Comparison of ENCODE assay signal across 13 mouse cellular contexts in genomic region chr5:112281676-112282075, GRCm38 (mm10). TPM values are rescaled to one million over a fixed set of nuclear protein-coding genes. Genes with fewer than 3 reads are reported as not detected.
A peak's percentile ranks its signal among the peaks of the same experiment; 100 is the strongest.
DNase-seq lines count a peak whose midpoint lies in the region; ATAC-seq lines count a peak whose summit lies in the region.
"Had no signal": no experiment of that assay in that cellular context is flagged by ENCODE, and none has a peak within 500 bp of the region (broad histone marks: within the 10 kb centered on the region; RNA-seq: fewer than 3 reads in every experiment).

No protein-coding gene starts in this region.

- H3K9ac ChIP-seq in kidney, embryonic 16.5 days (replicated peaks; ENCODE audit: low read length): no peak overlapping the region
- no peak overlapping the region for H3K9ac ChIP-seq in liver, embryonic 11.5 days (ENCODE audit: low read depth, low read length)
- H3K9ac ChIP-seq: hindbrain, embryonic 13.5 days; midbrain, embryonic 15.5 days had no signal

- H3K4me2 ChIP-seq in kidney, embryonic 16.5 days (replicated peaks; ENCODE audit: low read depth, low read length): no peak overlapping the region
- H3K4me2 ChIP-seq in liver, embryonic 11.5 days: peak overlapping the region; percentile 30
- H3K4me2 ChIP-seq: hindbrain, embryonic 13.5 days; midbrain, embryonic 15.5 days had no signal

- no peaks in the 10 kb centered on the region for H3K36me3 ChIP-seq in kidney, embryonic 16.5 days (ENCODE audit: insufficient read depth, low read length)
- H3K36me3 ChIP-seq in liver, embryonic 11.5 days (ENCODE audit: control insufficient read depth, insufficient read depth, low read length): no peaks in the 10 kb centered on the region; the same call in 1 of the 2 replicates
- H3K36me3 ChIP-seq: hindbrain, embryonic 13.5 days; midbrain, embryonic 15.5 days had no signal

- H3K4me3 ChIP-seq in kidney, embryonic 16.5 days (ENCODE audit: low read length): no peak overlapping the region
- H3K4me3 ChIP-seq in liver, embryonic 11.5 days (ENCODE audit: low read depth, low read length): no peak overlapping the region; the same call in 1 of the 2 replicates
- H3K4me3 ChIP-seq: hindbrain, embryonic 13.5 days; midbrain, embryonic 15.5 days had no signal

- ATAC-seq in kidney, embryonic 16.5 days (ENCODE audit: low FRiP score, low TSS enrichment): no peak
- no peak for ATAC-seq in liver, embryonic 11.5 days (replicated peaks; ENCODE audit: low FRiP score)
- ATAC-seq: midbrain, embryonic 15.5 days had no signal

- WGBS in kidney, embryonic 16.5 days: 84% methylated on average over 4 of the region's 4 CpGs
- WGBS in liver, embryonic 11.5 days: 74% methylated on average over 4 of the region's 4 CpGs

- peak overlapping the region; percentile 73 for H3K27ac ChIP-seq in kidney, embryonic 16.5 days (ENCODE audit: low read length)
- H3K27ac ChIP-seq in liver, embryonic 11.5 days (ENCODE audit: low read depth, low read length): peak overlapping the region; percentile 81
- H3K27ac ChIP-seq: hindbrain, embryonic 13.5 days; midbrain, embryonic 15.5 days had no signal

- no peaks in the 10 kb centered on the region for H3K27me3 ChIP-seq in kidney, embryonic 16.5 days (ENCODE audit: insufficient read depth, low read length)
- no peaks in the 10 kb centered on the region for H3K27me3 ChIP-seq in liver, embryonic 11.5 days (replicated peaks; ENCODE audit: control insufficient read depth, insufficient read depth, low read length)
- H3K27me3 ChIP-seq: hindbrain, embryonic 13.5 days; midbrain, embryonic 15.5 days; Patski had no signal

- peaks cover 64% of the 10 kb centered on the region for H3K4me1 ChIP-seq in kidney, embryonic 16.5 days (ENCODE audit: insufficient read depth, low read length)
- peaks cover 85% of the 10 kb centered on the region for H3K4me1 ChIP-seq in liver, embryonic 11.5 days (replicated peaks; ENCODE audit: control insufficient read depth, insufficient read depth, low read length)

- peak; percentile 30 for DNase-seq in adrenal gland, postnatal 10 days
- DNase-seq in adrenal gland, adult 2 months: no peak
- DNase-seq in kidney, postnatal 25 days: no peak
- DNase-seq in 3T3-L1 (ENCODE audit: low read depth, low spot score): peak; percentile 25
- no peak for DNase-seq in liver, embryonic 11.5 days (ENCODE audit: low spot score)
- no peak for DNase-seq in cerebellum, adult 8-10 months
- no peak for DNase-seq in layer of hippocampus, adult 11-12 months (ENCODE audit: low spot score)
- DNase-seq: gastrocnemius, postnatal 36 days; thymus, postnatal 14 days had no signal

- H3K9me3 ChIP-seq in kidney, embryonic 16.5 days (ENCODE audit: low read length): no peaks in the 10 kb centered on the region
- H3K9me3 ChIP-seq in liver, embryonic 11.5 days (ENCODE audit: control insufficient read depth, low read length): no peaks in the 10 kb centered on the region
- H3K9me3 ChIP-seq: hindbrain, embryonic 13.5 days; midbrain, embryonic 15.5 days had no signal

RNA-seq across cellular contexts. Expression of gene Tpst2, which starts 5.2 kb away (rescaled TPM):
- total RNA-seq in adrenal gland, postnatal 10 days (2021): 100 to 1,000 TPM; 116 to 169 TPM
- 100 to 1,000 TPM; 154 to 322 TPM for total RNA-seq in adrenal gland, adult 2 months (2021)
- 222 and 270 TPM in 2 replicates for polyA plus RNA-seq in adrenal gland, adult 2 months (2012; rRNA removed)
- polyA plus RNA-seq in kidney, embryonic 16.5 days (2015; fragmentation: Nextera tagmentation; extraction: Ambion mirVana): 65.8 and 68.7 TPM in 2 replicates
- 66.0 and 66.7 TPM in 2 replicates for polyA plus RNA-seq in liver, embryonic 11.5 days (2014; fragmentation: Nextera tagmentation; extraction: Ambion mirVana)

RNA-seq across cellular contexts. Expression of gene Crybb1, which starts 26.1 kb away (rescaled TPM):
- 1 to 10 TPM; 1.4 to 2.2 TPM for total RNA-seq in adrenal gland, postnatal 10 days (2021)
- 1 to 10 TPM; 2.9 to 3.2 TPM for total RNA-seq in adrenal gland, adult 2 months (2021)
- 5.3 and 6.7 TPM in 2 replicates for polyA plus RNA-seq in adrenal gland, adult 2 months (2012; rRNA removed)
- polyA plus RNA-seq in kidney, embryonic 16.5 days (2015; fragmentation: Nextera tagmentation; extraction: Ambion mirVana): 2.7 and 4.0 TPM in 2 replicates
- polyA plus RNA-seq in liver, embryonic 11.5 days (2014; fragmentation: Nextera tagmentation; extraction: Ambion mirVana): 0.31 and 0.45 TPM in 2 replicates
- polyA plus RNA-seq: Patski had no signal

RNA-seq across cellular contexts. Expression of gene Cryba4, which starts 29.4 kb away (rescaled TPM):
- total RNA-seq in adrenal gland, postnatal 10 days (2021): 10 to 100 TPM in 1 of 2 experiments, 1 to 10 TPM in 1; 7.9 to 17.4 TPM
- total RNA-seq in adrenal gland, adult 2 months (2021): 10 to 100 TPM; 70.5 to 74.9 TPM
- 58.4 and 91.5 TPM in 2 replicates for polyA plus RNA-seq in adrenal gland, adult 2 months (2012; rRNA removed)
- 0.58 and 0.81 TPM in 2 replicates for polyA plus RNA-seq in kidney, embryonic 16.5 days (2015; fragmentation: Nextera tagmentation; extraction: Ambion mirVana)
- polyA plus RNA-seq in liver, embryonic 11.5 days (2014; fragmentation: Nextera tagmentation; extraction: Ambion mirVana): 0.84 and 1.3 TPM in 2 replicates
- polyA plus RNA-seq: Patski had no signal

RNA-seq across cellular contexts. Expression of gene Tfip11, which starts 44.5 kb away (rescaled TPM):
- 10 to 100 TPM; 28.4 to 32.3 TPM for total RNA-seq in adrenal gland, postnatal 10 days (2021)
- total RNA-seq in adrenal gland, adult 2 months (2021): 10 to 100 TPM; 30.3 to 38.7 TPM
- 36.6 and 38.1 TPM in 2 replicates for polyA plus RNA-seq in adrenal gland, adult 2 months (2012; rRNA removed)
- polyA plus RNA-seq in kidney, embryonic 16.5 days (2015; fragmentation: Nextera tagmentation; extraction: Ambion mirVana): 36.7 and 37.8 TPM in 2 replicates
- 24.5 and 30.5 TPM in 2 replicates for polyA plus RNA-seq in liver, embryonic 11.5 days (2014; fragmentation: Nextera tagmentation; extraction: Ambion mirVana)

Comparison
In these comparisons a context has a peak if more than half of its experiments do, and no peak if none do; other contexts are left out.
1. DNase-seq: peak in adrenal gland, postnatal 10 days (single experiment) and 3T3-L1 (single experiment); none in adrenal gland, adult 2 months (single experiment), kidney, postnatal 25 days (0 of 2), liver, embryonic 11.5 days (single experiment), cerebellum, adult 8-10 months (single experiment) and layer of hippocampus, adult 11-12 months (single experiment).
2. RNA of gene Cryba4, which starts 29.4 kb away (polyA plus RNA-seq): 58.4 to 91.5 TPM in adrenal gland, adult 2 months; 0.84 to 1.3 TPM in liver, embryonic 11.5 days and 0.58 to 0.81 TPM in kidney, embryonic 16.5 days; every median in the first group is over 10 times any median in the second.